ENCODE assay signal across 8 mouse cellular contexts in the genomic region with DNA sequence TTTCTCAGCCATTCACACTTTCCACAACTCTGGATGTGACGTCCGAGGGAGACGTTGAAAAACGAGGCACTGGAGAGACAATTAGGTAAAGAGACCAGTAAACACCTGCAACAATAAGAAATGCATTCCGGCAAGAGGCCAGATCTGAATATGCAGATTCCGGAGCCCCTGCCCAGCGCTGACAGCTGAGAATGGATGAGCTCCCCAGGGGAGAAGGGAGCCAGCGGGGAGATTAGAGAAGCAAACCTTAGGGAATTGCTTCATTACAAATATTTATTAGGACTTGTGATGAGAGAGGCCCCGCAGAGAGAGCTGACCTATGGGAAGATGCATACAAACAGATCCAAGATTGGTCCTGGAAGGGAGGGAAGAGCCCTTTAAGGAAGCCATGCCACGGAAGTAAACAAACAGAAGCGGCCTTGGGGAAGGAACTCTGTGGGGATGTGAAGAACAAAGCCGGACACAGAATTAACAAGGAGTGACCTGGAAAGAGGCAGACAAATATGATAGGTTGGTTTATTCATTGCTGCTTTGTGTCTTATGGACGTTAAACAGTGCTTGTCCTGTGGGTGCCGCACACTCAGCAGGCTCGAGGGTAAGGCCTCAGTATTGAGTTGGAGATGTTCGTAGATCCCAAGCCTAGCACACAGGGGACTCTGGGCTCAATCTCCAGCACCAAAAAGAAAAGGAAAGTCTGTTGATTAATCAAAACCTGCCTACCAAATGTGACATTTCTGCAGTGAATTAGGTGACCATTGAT.
A peak's percentile ranks its signal among the peaks of the same experiment; 100 is the strongest.
DNase-seq lines count a peak whose midpoint lies in the region; ATAC-seq and TF ChIP-seq lines count a peak whose summit lies in the region.

No protein-coding gene starts in this region.

- WGBS in cerebellum, adult 2 months: 10% methylated on average over 16 of the region's 16 CpGs
- 8% methylated on average over 16 of the region's 16 CpGs for WGBS in lung, embryonic 15.5 days
- whole genome bisulfite sequencing in limb, embryonic 10.5 days: 5% methylated on average over 16 of the region's 16 CpGs
- 10% methylated on average over 16 of the region's 16 CpGs for WGBS in stomach, embryonic 14.5 days

- peak overlapping the region; percentile 2 for H3K4me3 ChIP-seq in cerebellum, adult 2 months (replicated peaks; ENCODE audit: insufficient read depth, low read depth, low read length)
- H3K4me3 ChIP-seq in lung, embryonic 15.5 days: 0 out of 2 replicates have a peak overlapping the region, but pooled peaks have one; percentile 4
- H3K4me3 ChIP-seq in limb, embryonic 10.5 days: peak overlapping the region; percentile 24
- no peak overlapping the region; the same call in 1 of the 2 replicates for H3K4me3 ChIP-seq in stomach, embryonic 14.5 days (ENCODE audit: low read depth, low read length)

- no peak overlapping the region for H3K9ac ChIP-seq in lung, embryonic 15.5 days
- no peak overlapping the region for H3K9ac ChIP-seq in stomach, embryonic 14.5 days (replicated peaks; ENCODE audit: low read depth, low read length)

- no peak overlapping the region for H3K27ac ChIP-seq in cerebellum, adult 2 months (ENCODE audit: insufficient read depth, low read length)
- no peak overlapping the region for H3K27ac ChIP-seq in lung, embryonic 15.5 days
- H3K27ac ChIP-seq in limb, embryonic 10.5 days: no peak overlapping the region
- H3K27ac ChIP-seq in stomach, embryonic 14.5 days (ENCODE audit: low read length): no peak overlapping the region

- DNase-seq in cerebellum, adult 2 months: no peak
- no peak for DNase-seq in cerebellum, adult 8-10 months
- DNase-seq in lung, postnatal 36 days: no peak
- DNase-seq in limb, embryonic 10.5 days (ENCODE audit: low spot score): no peak
- DNase-seq in layer of hippocampus, adult 8-10 months (ENCODE audit: low spot score in 2 of 2): no peak
- no peak for DNase-seq in adrenal gland, adult 18-20 months (ENCODE audit: low spot score in 2 of 2)

- no peak for ATAC-seq in lung, embryonic 15.5 days (ENCODE audit: borderline replicate concordance, extremely low read depth, low FRiP score, low TSS enrichment)
- ATAC-seq in stomach, embryonic 14.5 days (ENCODE audit: insufficient number of reproducible peaks, insufficient read depth, low FRiP score, low read depth): no peak

- H3K27me3 ChIP-seq in cerebellum, adult 2 months (ENCODE audit: control insufficient read depth, insufficient read depth, low read length): no peaks in the 10 kb centered on the region
- no peaks in the 10 kb centered on the region for H3K27me3 ChIP-seq in lung, embryonic 15.5 days
- H3K27me3 ChIP-seq in limb, embryonic 10.5 days (ENCODE audit: low read depth, poor library complexity, severe bottlenecking): peaks cover 5% of the 10 kb centered on the region; the same call in 1 of the 2 replicates
- no peaks in the 10 kb centered on the region for H3K27me3 ChIP-seq in stomach, embryonic 14.5 days (ENCODE audit: control insufficient read depth, insufficient read depth, low read length)

- peak overlapping the region; percentile 38 for H3K4me2 ChIP-seq in lung, embryonic 15.5 days
- peak overlapping the region; percentile 30 for H3K4me2 ChIP-seq in stomach, embryonic 14.5 days (replicated peaks; ENCODE audit: low read depth, low read length)

- no peaks in the 10 kb centered on the region for H3K4me1 ChIP-seq in cerebellum, adult 2 months (ENCODE audit: control insufficient read depth, insufficient read depth, low read length)
- H3K4me1 ChIP-seq in lung, embryonic 15.5 days: peaks cover 20% of the 10 kb centered on the region
- H3K4me1 ChIP-seq in limb, embryonic 10.5 days: peaks cover 21% of the 10 kb centered on the region
- H3K4me1 ChIP-seq in stomach, embryonic 14.5 days (ENCODE audit: control insufficient read depth, insufficient read depth, low read length): no peaks in the 10 kb centered on the region

- no peaks in the 10 kb centered on the region for H3K36me3 ChIP-seq in lung, embryonic 15.5 days
- no peaks in the 10 kb centered on the region for H3K36me3 ChIP-seq in limb, embryonic 10.5 days
- no peaks in the 10 kb centered on the region for H3K36me3 ChIP-seq in stomach, embryonic 14.5 days (ENCODE audit: control insufficient read depth, insufficient read depth, low read length)

- TF ChIP-seq CTCF in cerebellum, adult 2 months (IDR thresholded peaks at IDR 0.05; ENCODE audit: borderline replicate concordance, insufficient read depth, low read depth, low read length): no peak

- no peaks in the 10 kb centered on the region for H3K9me3 ChIP-seq in lung, embryonic 15.5 days
- no peaks in the 10 kb centered on the region for H3K9me3 ChIP-seq in limb, embryonic 10.5 days (replicated peaks)
- no peaks in the 10 kb centered on the region for H3K9me3 ChIP-seq in stomach, embryonic 14.5 days (ENCODE audit: control insufficient read depth, low read depth, low read length)

- no peak for TF ChIP-seq POLR2A in cerebellum, adult 2 months (IDR thresholded peaks at IDR 0.05; ENCODE audit: borderline replicate concordance, insufficient read depth, low read length)
